Mouse (Mus musculus): ENCODE results near the gene Mier1. TPM values are rescaled to one million over a fixed set of nuclear protein-coding genes. Genes with fewer than 3 reads are reported as not detected.
"Not testable (repeated sequence)": the region's sequence is repeated elsewhere in the genome, so short reads cannot be mapped to it uniquely, and the experiment has no call there.

Gene Mier1
- total RNA-seq, 2 experiments from 2014 or later, result 50.7 to 51.3 TPM

DNA sequence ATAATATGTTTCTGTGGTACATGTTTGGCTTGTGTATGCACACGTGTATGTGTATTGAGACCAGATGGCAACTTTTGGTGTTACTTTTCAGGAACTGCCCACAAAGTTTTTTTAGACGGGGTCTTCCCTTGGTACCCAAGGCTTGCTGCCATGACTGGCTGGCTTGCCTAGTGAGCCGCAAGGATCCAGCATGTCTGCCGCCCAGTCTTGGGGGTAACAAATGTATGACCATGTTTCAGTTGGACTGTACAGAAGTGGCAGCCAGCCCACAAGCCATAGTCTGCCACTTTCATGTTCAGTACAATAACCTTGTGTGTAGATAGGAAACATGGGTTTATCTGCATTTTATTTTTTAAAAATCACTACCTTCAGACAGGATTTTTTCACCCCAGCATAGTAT lies 44.6 kb downstream of the Mier1 start:
- DNase-seq (ENCODE audit: low spot score in 2 of 2), result no peak

DNA sequence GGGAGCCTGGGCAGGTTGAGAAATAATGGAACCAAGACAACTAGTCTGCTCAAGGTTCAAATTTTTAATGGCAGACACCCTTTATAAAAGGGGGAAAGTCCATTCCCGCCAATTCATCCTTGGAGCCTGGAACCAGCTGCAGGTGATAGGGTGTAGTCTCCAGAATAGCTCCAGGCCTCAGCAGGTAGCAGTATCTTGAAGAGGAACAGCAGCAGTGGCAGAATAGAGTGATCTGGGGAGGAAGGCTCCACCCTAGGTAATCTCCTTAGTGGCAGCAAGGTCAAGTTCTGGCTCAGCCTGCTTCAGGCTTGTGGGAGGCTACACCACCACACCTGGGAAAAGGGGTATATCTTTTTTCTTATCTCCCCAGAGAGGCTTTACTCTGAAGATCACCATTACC lies 52.0 kb downstream of the Mier1 start:
- not testable (repeated sequence) for DNase-seq (ENCODE audit: low spot score in 2 of 2)

DNA sequence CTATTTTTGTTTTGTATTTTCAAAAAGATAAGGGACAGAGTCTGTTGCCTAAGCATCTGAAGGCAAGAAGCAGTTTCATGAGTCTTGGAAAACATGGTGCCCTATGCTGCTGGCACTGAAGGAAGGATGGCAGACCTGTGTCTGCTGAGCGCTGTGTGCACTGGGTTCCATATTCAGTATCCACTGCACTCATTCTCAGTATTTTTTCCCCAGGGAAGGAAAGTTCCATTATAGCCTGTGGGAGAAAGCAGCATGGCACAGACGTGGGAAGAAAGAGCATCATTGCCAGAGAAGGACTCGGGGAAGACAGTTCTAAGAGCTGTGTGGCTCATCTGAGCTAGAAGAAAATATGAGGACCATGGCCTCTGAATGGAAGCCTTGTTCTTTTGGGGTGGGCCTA lies 57.1 kb downstream of the Mier1 start:
- peak in 1 of 2 experiments; percentile 19 for DNase-seq (ENCODE audit: low spot score in 2 of 2)

DNA sequence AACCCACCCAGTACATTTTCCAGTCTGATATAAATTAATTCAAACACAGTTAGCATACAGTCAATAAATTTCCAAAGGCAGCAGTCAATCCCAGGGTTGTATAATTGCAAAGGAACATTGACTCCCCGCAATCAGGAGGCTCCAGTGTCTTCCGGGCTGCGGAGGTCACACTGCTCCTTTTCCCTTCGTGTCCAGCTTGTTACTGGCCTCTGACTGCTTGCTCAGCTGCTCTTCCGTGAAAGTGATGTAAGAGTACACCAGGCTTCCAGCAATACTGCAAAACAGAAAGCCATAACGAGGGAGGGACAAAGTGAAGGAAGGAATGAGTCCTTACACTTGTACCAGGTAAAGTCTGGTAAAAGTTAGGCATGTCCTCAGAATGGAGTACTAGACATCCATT lies 59.3 kb downstream of the Mier1 start:
- no peak for DNase-seq (ENCODE audit: low spot score in 2 of 2)

DNA sequence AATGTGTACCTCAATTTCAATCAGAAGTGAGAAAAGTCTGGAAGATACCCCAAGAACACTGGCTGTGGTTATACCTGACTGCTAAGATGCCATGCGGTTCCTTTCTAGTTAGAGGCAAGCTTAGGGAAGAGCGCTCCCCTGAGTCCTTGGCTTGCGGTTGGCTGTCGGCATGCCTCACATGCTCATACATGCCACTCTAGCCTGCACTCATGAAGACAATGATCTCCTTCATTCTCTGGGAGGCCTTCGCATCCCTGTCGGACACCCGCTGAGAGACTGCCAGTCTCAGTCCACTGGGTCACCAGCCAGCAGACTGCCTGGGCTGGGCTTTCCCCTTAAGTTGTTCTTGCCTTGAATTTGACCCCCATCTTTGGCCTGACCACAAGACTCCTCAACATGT lies 59.8 kb downstream of the Mier1 start:
- no peak for DNase-seq (ENCODE audit: low spot score in 2 of 2)

DNA sequence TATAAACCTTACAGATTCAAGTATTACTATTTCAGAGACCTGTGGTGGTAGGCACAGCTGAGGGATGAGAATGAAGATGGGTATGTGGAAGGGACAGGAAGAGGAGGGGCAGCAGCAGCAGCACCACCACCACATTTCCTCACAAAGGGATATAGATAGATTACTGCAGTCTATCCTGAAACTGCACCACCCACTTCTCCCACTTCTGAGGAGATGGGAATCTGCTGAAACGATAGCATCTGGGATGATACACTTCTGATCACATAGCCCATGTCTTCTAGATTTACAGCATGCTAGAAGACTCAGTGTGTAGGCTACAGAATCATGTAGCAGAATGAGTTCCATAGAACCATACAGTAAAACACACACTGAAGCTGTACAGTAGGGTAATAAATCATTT lies 63.5 kb downstream of the Mier1 start:
- DNase-seq (ENCODE audit: low spot score in 2 of 2), result no peak

DNA sequence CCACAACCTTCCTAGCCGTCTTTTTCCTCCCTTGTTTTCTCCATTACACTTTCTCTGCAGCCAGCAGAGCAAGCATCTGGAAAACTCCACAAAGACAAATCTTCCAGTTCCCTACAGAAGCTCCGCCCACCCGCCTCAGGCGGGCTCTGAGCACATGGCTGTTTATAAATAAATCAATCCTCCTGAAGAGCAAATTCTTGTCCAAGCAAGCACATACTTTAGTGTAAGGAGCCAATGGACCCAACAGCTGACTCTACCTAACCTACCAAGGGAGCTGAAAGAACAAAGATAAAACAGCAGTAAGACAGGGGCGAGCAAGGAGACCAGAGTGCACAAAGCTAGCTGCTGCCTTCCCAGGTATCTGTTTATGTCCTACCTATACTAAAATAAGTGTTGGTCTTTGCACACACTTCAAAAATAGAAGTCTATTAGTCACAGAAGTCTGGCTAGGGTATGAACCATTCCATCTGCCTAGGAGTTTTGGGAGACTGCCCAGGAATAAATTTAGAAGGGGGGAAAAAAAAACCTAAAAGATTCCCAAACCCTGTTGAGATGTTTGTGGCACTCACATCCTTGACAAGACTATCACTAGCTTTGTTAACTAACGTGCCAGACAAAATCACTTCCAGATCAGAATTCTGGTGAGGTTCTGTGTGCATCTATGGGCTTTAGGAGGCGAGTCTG lies 64.6 kb downstream of the Mier1 start:
- DNase-seq (ENCODE audit: low spot score in 2 of 2), result peak; percentile 16 to 49

DNA sequence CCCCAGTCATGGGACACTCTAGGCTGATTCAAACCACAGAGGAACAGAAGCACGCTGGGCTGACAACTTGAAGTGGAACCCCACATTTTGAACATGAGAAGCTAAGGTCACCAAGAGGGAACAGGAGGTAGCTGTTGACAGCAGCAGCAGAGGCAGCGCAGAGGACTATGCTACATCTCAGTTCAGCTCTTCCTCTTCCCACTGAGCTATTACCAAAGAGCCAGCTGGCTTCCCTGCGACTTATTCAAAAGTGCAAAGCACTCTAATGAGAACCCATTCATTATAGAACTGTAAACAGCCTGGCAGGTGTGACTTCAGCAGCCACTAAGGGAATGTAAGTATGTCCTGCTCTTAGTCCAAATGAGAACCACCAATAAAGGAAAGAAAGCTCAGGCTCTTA lies 65.4 kb downstream of the Mier1 start:
- DNase-seq (ENCODE audit: low spot score in 2 of 2), result no peak

DNA sequence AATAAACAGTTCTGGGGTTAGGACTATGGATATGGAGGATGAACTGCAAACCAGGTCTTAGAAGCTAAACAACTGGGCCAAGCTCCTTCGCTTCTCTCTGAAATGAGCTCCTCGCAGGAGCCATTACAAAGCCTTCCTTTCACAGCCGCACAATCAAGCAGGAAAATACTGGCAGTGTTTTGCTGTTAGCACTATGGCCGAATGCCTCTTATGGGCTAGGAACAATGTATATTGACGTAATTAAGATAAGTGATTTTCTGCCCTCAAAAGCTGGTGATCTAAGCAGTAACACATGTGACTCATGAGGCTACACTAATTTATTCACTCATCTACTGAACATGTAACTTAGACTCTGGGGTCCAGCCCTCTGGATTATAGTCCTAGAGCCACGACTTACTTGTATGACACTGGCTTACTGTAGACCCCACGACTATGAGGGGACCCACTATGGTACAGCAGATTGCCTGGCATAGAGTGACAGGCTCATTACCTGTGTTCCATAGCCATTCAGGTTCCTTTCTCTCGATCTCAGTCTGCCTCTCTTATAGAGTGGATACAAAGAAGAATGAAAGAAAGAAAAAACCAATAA lies 66.2 kb downstream of the Mier1 start:
- no peak for DNase-seq (ENCODE audit: low spot score in 2 of 2)

DNA sequence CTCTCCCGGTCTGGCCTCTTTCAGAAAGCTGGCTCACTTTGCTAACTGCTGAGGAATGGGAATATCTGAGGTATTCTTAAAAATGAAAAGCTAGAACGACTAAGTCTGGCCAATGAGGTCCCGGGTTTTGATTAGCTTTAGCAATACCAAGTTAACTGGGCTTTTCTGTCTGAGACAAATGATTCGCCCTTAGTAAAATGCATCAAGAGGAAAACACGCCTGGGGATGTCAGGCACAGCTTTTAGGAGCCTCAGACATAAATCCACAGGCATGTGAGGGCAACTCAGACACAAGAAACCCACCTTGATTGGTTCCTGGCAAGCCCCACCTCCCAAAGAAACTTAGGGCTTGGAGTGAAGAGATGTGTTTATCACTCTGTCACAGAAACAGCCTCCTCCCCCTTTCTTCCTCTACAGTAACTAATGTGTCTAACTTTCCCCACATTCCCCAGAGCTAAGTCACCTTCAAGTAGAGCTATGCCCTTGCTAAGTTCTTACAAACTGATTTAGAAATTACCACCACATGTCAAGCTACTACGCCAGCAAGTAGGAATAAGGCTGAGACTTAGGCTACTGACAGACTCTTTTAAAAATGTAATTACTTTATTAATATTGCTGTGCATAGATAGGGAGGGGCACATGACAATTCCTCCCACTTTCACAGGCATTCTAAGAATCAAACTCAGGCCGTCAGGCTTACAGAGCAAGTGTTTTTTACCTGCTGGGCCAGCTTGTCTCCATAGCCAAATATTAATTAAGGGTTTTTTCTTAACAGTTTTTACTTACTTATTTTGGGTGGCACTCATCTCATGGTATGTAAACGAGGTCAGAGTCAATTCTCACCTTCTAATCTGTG lies 74.8 kb downstream of the Mier1 start:
- DNase-seq (ENCODE audit: low spot score in 2 of 2), result no peak

DNA sequence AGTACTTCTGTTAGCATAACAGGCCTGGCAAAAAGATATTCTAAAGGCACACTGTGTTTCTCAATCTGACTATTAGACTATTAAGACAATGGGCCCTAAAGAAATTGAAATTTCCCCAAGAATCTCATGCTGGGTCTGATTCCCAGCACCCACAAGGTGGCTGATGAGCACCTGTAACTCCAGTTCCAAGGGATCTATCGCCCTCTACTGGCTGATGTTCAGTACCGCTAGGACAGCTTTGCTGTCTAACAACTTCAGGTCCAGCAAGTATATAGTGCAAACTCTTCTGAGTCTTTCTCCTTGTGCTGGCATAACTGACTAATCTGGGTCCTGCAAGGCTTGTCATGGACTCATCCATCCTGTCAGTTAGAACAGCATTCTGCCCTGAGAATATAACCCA lies 78.2 kb downstream of the Mier1 start:
- DNase-seq (ENCODE audit: low spot score in 2 of 2), result no peak

DNA sequence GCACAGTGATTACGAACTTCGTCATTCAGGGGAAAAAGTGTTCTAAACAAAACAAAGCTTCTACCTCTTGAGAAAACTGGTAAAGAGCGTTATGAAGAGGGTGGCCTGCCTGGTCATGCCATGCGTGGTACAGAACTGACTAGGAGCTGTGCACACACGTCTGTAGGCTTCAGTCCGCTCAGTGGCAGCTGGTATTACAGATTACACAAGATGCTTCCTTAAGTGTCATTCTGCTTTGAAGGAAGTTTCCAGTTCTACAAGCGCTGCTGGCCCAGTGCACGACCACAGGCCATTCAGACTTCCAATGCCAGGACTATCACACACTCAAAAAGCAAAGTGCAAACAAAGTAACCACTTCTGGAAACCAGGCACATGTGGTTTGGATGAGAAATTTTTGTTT lies 83.2 kb downstream of the Mier1 start:
- no peak for DNase-seq (ENCODE audit: low spot score in 2 of 2)

DNA sequence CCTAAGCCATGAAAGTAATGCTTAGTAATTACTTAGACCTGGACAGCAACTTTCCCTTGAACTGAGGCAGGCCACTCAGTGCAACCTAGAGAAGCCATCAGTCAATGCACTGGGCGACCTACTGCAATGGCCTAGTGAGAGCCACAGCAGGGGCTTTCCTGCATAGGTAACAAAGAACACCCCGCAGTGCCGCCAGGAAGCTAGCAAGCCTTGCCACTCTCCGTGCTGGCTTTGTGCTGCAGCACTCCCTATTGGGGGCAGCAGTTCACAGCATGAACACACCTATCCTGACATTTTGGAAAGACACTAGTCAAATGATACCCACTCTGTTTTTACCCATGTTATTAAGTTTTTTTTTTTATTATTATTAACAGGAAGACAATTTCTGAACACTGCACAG lies 84.9 kb downstream of the Mier1 start:
- no peak for DNase-seq (ENCODE audit: low spot score in 2 of 2)

DNA sequence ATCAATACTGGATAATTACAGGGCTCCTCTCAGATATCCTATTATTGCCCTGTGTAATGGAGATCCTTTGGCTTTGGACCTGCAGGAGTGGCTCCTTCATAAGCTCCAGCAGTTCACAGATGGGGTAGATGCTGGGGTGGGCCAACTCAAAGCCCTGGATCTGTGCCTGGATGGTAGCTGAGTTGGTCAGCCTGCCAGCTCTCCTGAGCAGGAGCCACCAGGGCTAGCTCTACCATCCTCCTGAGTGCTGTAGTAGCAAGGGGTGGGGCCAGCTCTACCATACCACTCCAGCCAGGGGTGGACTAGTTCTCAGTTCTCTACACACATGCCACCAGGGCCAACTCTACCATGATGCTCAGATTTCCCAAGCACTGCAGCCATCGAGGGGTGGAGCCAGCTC lies 85.9 kb downstream of the Mier1 start:
- no peak for DNase-seq (ENCODE audit: low spot score in 2 of 2)

DNA sequence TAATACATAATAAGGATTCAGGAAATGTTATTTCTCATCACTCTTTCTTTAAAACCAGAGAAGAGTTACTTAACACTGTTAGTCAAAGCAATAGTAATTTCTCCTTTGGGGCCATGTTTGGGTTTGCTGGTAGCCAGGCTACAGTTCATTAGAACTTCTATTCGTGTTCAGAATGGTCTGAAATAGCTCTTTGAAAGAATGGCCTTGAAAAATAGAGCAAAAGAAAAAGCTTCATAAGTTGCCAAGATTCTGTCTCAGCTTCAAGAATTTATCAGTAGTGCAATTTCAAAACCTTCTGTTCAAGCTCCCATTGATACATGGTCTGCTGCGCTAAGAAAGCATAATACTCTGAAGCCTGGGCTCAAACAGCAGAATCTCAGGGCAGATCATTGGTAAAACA lies 89.5 kb downstream of the Mier1 start:
- DNase-seq (ENCODE audit: low spot score in 2 of 2), result no peak

DNA sequence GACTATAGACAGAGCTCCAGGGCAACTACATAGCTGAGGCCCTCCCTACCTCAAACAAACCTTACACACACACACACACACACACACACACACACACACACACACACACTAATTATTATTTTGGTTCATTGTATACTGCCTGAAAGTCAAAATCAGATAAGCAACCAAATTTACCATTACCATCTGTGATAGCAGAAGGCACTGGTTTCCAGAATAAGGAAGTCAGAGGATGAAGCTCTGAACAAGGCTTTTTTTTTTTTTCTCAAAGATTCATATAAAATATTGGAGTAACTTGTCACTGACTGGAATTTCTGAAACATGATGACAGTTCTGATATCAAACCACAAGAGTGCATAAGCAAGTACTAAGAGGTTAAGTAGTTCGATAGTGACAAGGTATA lies 94.4 kb downstream of the Mier1 start:
- no peak for DNase-seq (ENCODE audit: low spot score in 2 of 2)

DNA sequence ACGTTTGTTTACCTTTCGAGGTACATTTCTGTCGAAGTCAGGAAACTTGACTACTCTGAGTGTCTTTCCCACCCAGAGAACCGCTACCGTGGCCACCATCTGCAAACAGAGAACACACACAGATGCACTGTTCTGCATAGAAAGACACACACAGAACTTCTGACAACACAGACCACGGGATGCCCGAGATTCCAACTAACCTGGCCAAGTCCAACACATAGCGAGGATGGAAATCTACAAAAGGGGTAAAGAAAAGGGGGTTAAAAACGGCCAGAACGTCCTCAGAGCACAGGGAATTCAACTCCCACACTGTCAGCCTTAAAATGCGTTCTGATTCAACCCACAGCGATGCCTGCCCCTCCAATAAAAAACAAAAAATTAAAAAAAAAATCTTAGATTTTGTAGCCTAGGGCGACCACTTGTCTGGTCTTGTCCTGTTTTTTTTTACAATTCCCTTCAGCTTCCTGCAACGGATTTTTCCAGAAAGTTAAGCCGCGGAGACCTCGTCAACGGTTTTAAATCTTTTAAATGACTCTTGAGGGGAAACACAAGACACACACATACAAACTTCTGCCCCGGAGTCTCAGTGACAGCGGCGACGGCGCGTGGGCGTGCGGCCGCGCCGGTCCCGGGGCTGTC lies 99.8 kb downstream of the Mier1 start:
- DNase-seq (ENCODE audit: low spot score in 2 of 2), result peak in 1 of 2 experiments; percentile 37

DNA sequence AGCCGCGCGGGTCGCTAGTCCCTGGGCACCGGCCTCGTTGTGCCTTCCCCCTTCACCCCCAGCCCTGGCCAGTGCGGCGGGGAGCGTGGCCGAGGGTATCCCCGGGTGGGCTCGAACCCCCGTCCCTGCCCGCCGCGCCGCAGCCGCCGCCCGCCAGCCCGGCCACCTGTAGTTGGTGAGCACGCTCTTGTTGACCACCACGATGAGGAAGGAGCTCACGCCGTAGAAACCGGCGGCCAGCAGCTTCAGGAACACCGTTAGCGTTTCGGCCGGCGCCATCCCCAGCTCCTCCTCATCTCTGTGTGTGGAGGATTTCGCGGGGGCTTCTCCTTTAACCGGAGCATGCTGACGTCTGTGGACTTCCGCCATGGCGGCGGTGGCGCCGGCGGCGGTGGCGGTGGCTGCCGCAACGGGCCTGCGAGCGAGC lies 100.3 kb downstream of the Mier1 start:
- DNase-seq (ENCODE audit: low spot score in 2 of 2), result peak; percentile 70 to 84
